Mouse (Mus musculus) kidney, postnatal 0 days (tissue): Measurements from ENCODE around the gene Abca6. TPM values are rescaled to one million over a fixed set of nuclear protein-coding genes. Genes with fewer than 3 reads are reported as not detected.

Experiments
- ATAC-seq: fragments of 200-750 bp; cut with Nextera tagmentation; replicated peaks from 2 replicates; pipeline ENCODE4 v1.8.0; 2017; ENCODE audit warnings: low read depth, moderate number of reproducible peaks, moderate TSS enrichment, moderate library complexity; ENCODE audit not compliant: low FRiP score
- DNase-seq: peaks from one replicate; pipeline ENCODE4 v3.0.0-alpha.2; 2016; ENCODE audit warnings: low spot score
- H3K27ac ChIP-seq: fragments of 300-500 bp; sonication (generic); 2 replicates; pipeline ENCODE4 v1.5.1; 2014; ENCODE audit warnings: mild to moderate bottlenecking
- H3K27me3 ChIP-seq: fragments of 300-500 bp; sonication (generic); 2 replicates; pipeline ENCODE4 v1.6.1; 2014; ENCODE audit warnings: low read length, mixed read lengths; ENCODE audit not compliant: insufficient read depth
- H3K36me3 ChIP-seq: fragments of 300-500 bp; sonication (generic); 2 replicates; pipeline ENCODE4 v1.6.1; 2014; ENCODE audit warnings: low read length, mixed read lengths; ENCODE audit not compliant: insufficient read depth
- H3K4me1 ChIP-seq: fragments of 300-500 bp; sonication (generic); replicated peaks from 2 replicates; pipeline ENCODE4 v1.6.1; 2014; ENCODE audit warnings: antibody characterized with exemption, low read length, mixed read lengths; ENCODE audit not compliant: insufficient read depth
- H3K4me2 ChIP-seq: fragments of 300-500 bp; sonication (generic); 2 replicates; pipeline ENCODE4 v1.6.1; 2014; ENCODE audit warnings: mild to moderate bottlenecking, low read length, moderate library complexity, mixed read lengths
- H3K4me3 ChIP-seq: fragments of 300-500 bp; sonication (generic); replicated peaks from 2 replicates; pipeline ENCODE4 v1.5.1; 2014; ENCODE audit warnings: low read depth, low read length
- H3K9ac ChIP-seq: fragments of 300-500 bp; sonication (generic); 2 replicates; pipeline ENCODE4 v1.6.1; 2014; ENCODE audit warnings: low read depth, low read length
- H3K9me3 ChIP-seq: fragments of 300-500 bp; sonication (generic); replicated peaks from 2 replicates; pipeline ENCODE4 v1.6.1; 2016; ENCODE audit warnings: low read length, inconsistent platforms, mixed read lengths
- CTCF ChIP-seq: IDR thresholded peaks from 2 replicates; pipeline ENCODE4 v1.5.1; 2016; ENCODE audit warnings: antibody characterized with exemption, low read depth, mild to moderate bottlenecking, moderate library complexity
- WGBS: fragments of 180-500 bp; shearing (Covaris S2); extraction: QIAGEN DNeasy Blood & Tissue Kit; methylation state at CpG from one replicate; pipeline ENCODE4 v1.1.7; 2014; 5-methylcytosine and 5-hydroxymethylcytosine counted together
- polyA plus RNA-seq: library from polyadenylated mRNA; unstranded; fragments of >200 nt; fragmentation: Nextera tagmentation; extraction: Ambion mirVana; gene quantifications from 2 replicates; pipeline ENCODE4 v1.2.1, GENCODE M21; 2015

Gene Abca6
- polyA plus RNA-seq, 1 experiment from 2014 or later = 0.54 TPM

GRCm38 (mm10) chr11:110145421-110145820 lies 106.2 kb downstream of the Abca6 start:
- no peak overlapping the region for H3K27ac ChIP-seq
- H3K4me3 ChIP-seq = no peak overlapping the region
- no peak overlapping the region for H3K4me2 ChIP-seq
- H3K9ac ChIP-seq = no peak overlapping the region
- ATAC-seq (no peak), DNase-seq (no peak)
- WGBS = 76% methylated on average over 11 of the region's 11 CpGs
- no peaks in the 10 kb centered on the region for H3K36me3 ChIP-seq
- H3K9me3 ChIP-seq = no peaks in the 10 kb centered on the region
- no peaks in the 10 kb centered on the region for H3K4me1 ChIP-seq
- H3K27me3 ChIP-seq = no peaks in the 10 kb centered on the region
- TF ChIP-seq CTCF = no peak

- DNase-seq = no peak
- no peak for TF ChIP-seq CTCF
- Histone ChIP-seq H3K27ac (no peak overlapping the region), H3K36me3 (no peaks in the 10 kb centered on the region), H3K27me3 (no peaks in the 10 kb centered on the region), H3K9me3 (no peaks in the 10 kb centered on the region), H3K4me3 (no peak overlapping the region), H3K4me2 (no peak overlapping the region), H3K9ac (no peak overlapping the region), H3K4me1 (no peaks in the 10 kb centered on the region)
- no peak for ATAC-seq
- 76% methylated on average over 5 of the region's 5 CpGs for WGBS
Observed at GRCm38 (mm10) chr11:110130760-110131159, 120.8 kb downstream of the Abca6 start.

Other genes with a start within 250 kb of the Abca6 start
- gene Abca8a, start 155.8 kb downstream of the Abca6 start, polyA plus RNA-seq = 0.19 and 0.70 TPM in 2 replicates
- 0.94 and 0.99 TPM in 2 replicates for gene Abca9, start 83.6 kb downstream of the Abca6 start, polyA plus RNA-seq
- 2.2 and 4.2 TPM in 2 replicates for gene Abca5, start 85.9 kb upstream of the Abca6 start, polyA plus RNA-seq
- gene Map2k6, start 147.3 kb upstream of the Abca6 start, polyA plus RNA-seq = 12.7 and 12.8 TPM in 2 replicates